Mouse (Mus musculus) CH12.LX (cell line): Measurements from ENCODE around the gene Aqp5. TPM values are rescaled to one million over a fixed set of nuclear protein-coding genes. Genes with fewer than 3 reads are reported as not detected.

Source experiments
- DNase-seq: peaks from one replicate; pipeline ENCODE4 v3.0.0-alpha.2; 2013; ENCODE audit errors: extremely low read depth
- H3K27ac ChIP-seq: 2 replicates; pipeline ENCODE4 v1.5.1; 2012; ENCODE audit warnings: low read depth, mild to moderate bottlenecking, control low read depth, moderate library complexity; ENCODE audit not compliant: insufficient read depth
- H3K27me3 ChIP-seq: replicated peaks from 2 replicates; pipeline ENCODE3; 2012; ENCODE audit warnings: inconsistent platforms
- H3K36me3 ChIP-seq, 2 experiments: replicated peaks in 1 of 2; 2 replicates each; pipeline versions ENCODE3 to v1.6.1; 2012; ENCODE audit warnings: inconsistent platforms in 1 of 2, low read length in 1 of 2, mild to moderate bottlenecking in 1 of 2, mixed read lengths in 1 of 2, moderate library complexity in 1 of 2; ENCODE audit not compliant: control insufficient read depth in 1 of 2, insufficient read depth in 1 of 2
- H3K4me1 ChIP-seq, 2 experiments: 2 replicates each; pipeline ENCODE4 v1.6.1; 2012; ENCODE audit warnings: inconsistent platforms in 1 of 2, moderate library complexity in 1 of 2; ENCODE audit not compliant: insufficient read depth in 2 of 2, control insufficient read depth in 1 of 2
- H3K4me2 ChIP-seq: 2 replicates; pipeline ENCODE4 v1.6.1; 2012; ENCODE audit warnings: low read depth, mild to moderate bottlenecking, control low read depth; ENCODE audit not compliant: poor library complexity, insufficient read depth, severe bottlenecking
- H3K4me3 ChIP-seq, 3 experiments: fragments of 150-350 bp in 1 of 3; sonication (generic) in 1 of 3; replicated peaks in 1 of 3; 2 replicates each; pipeline versions ENCODE3 to v1.5.1; 2011 to 2012; ENCODE audit warnings: low read depth in 2 of 3, low read length in 2 of 3, mild to moderate bottlenecking in 2 of 3, moderate library complexity in 2 of 3, control low read depth in 1 of 3, improper control_type of control experiment in 1 of 3, inconsistent platforms in 1 of 3, mixed read lengths in 1 of 3; ENCODE audit not compliant: poor library complexity in 1 of 3
- H3K79me2 ChIP-seq: replicated peaks from 2 replicates; pipeline ENCODE4 v1.6.1; 2012; ENCODE audit warnings: mild to moderate bottlenecking, moderate library complexity; ENCODE audit not compliant: control insufficient read depth, poor library complexity, insufficient read depth, severe bottlenecking; ENCODE audit errors: extremely low read depth
- H3K9ac ChIP-seq: 2 replicates; pipeline ENCODE4 v1.6.1; 2012; ENCODE audit warnings: low read depth, mild to moderate bottlenecking, control low read depth, moderate library complexity; ENCODE audit not compliant: insufficient read depth
- H3K9me3 ChIP-seq: replicated peaks from 2 replicates; pipeline ENCODE3; 2012; ENCODE audit warnings: low read length, inconsistent platforms, mixed read lengths
- CTCF ChIP-seq, 2 experiments: IDR thresholded peaks in 1 of 2; conservative IDR thresholded peaks in 1 of 2; 2 replicates each; pipeline ENCODE4 v1.5.1; 2011 to 2012; ENCODE audit warnings: low read depth in 2 of 2, low read length in 2 of 2, improper control_type of control experiment in 1 of 2, inconsistent platforms in 1 of 2, mild to moderate bottlenecking in 1 of 2, moderate library complexity in 1 of 2
- E2F4 ChIP-seq: IDR thresholded peaks from 2 replicates; pipeline ENCODE4 v1.6.1; 2011; ENCODE audit warnings: low read depth, low read length, improper control_type of control experiment; ENCODE audit not compliant: insufficient replicate concordance
- EP300 ChIP-seq: IDR thresholded peaks from 2 replicates; pipeline ENCODE4 v1.6.1; 2011; ENCODE audit warnings: low read length, improper control_type of control experiment
- JUND ChIP-seq: conservative IDR thresholded peaks from 2 replicates; pipeline ENCODE4 v1.6.1; 2011; ENCODE audit warnings: low read depth, low read length, improper control_type of control experiment
- KAT2A ChIP-seq: IDR thresholded peaks from 2 replicates; pipeline ENCODE4 v1.6.1; 2012; ENCODE audit warnings: low read length, improper control_type of control experiment, inconsistent platforms; ENCODE audit not compliant: insufficient replicate concordance
- MAFK ChIP-seq: IDR thresholded peaks from 2 replicates; pipeline ENCODE4 v1.6.1; 2011; ENCODE audit warnings: low read length, improper control_type of control experiment; ENCODE audit not compliant: insufficient replicate concordance
- MAX ChIP-seq: IDR thresholded peaks from 2 replicates; pipeline ENCODE4 v1.6.1; 2011; ENCODE audit warnings: low read length, improper control_type of control experiment
- MAZ ChIP-seq: IDR thresholded peaks from 2 replicates; pipeline ENCODE4 v1.6.1; 2012; ENCODE audit warnings: low read depth, mild to moderate bottlenecking, inconsistent platforms, low read length, improper control_type of control experiment, moderate library complexity
- MXI1 ChIP-seq: IDR thresholded peaks from 2 replicates; pipeline ENCODE4 v1.6.1; 2011; ENCODE audit warnings: mild to moderate bottlenecking, low read depth, low read length, improper control_type of control experiment
- NELFE ChIP-seq: IDR thresholded peaks from 2 replicates; pipeline ENCODE4 v1.6.1; 2011; ENCODE audit warnings: low read depth, low read length, improper control_type of control experiment
- NRF1 ChIP-seq: IDR thresholded peaks from 2 replicates; pipeline ENCODE4 v1.6.1; 2014; ENCODE audit warnings: low read depth, mild to moderate bottlenecking, inconsistent platforms, low read length, improper control_type of control experiment, moderate library complexity
- PAX5 ChIP-seq: IDR thresholded peaks from 2 replicates; pipeline ENCODE4 v1.6.1; 2012; ENCODE audit warnings: low read length, inconsistent platforms, mixed read lengths
- POLR2A ChIP-seq: IDR thresholded peaks from 2 replicates; pipeline ENCODE4 v1.6.1; 2011; ENCODE audit warnings: low read depth, mild to moderate bottlenecking, improper control_type of control experiment, low read length
- RAD21 ChIP-seq: IDR thresholded peaks from 2 replicates; pipeline ENCODE4 v1.6.1; 2011; ENCODE audit warnings: low read depth, mild to moderate bottlenecking, low read length, improper control_type of control experiment, moderate library complexity
- SIN3A ChIP-seq: IDR thresholded peaks from 2 replicates; pipeline ENCODE4 v1.6.1; 2012; ENCODE audit warnings: low read length, improper control_type of control experiment, inconsistent platforms
- SMC3 ChIP-seq: IDR thresholded peaks from 2 replicates; pipeline ENCODE4 v1.6.1; 2011; ENCODE audit warnings: low read depth, low read length, improper control_type of control experiment
- USF2 ChIP-seq: conservative IDR thresholded peaks from 2 replicates; pipeline ENCODE4 v1.6.1; 2011; ENCODE audit warnings: low read depth, low read length, improper control_type of control experiment
- ZMIZ1 ChIP-seq: IDR thresholded peaks from 2 replicates; pipeline ENCODE4 v1.6.1; 2012; ENCODE audit warnings: low read depth, mild to moderate bottlenecking, inconsistent platforms, low read length, improper control_type of control experiment
- dilution Hi-C: fragments of 300-500 bp; cut with MboI; formaldehyde crosslinking; loops from 2 replicates; pipeline ENCODE4 v1.14.3; 2020; ENCODE audit warnings: low sequenced_read_pairs; ENCODE audit not compliant: extremely low pct_unique_long_range_greater_than_20kb, extremely low pct_ligation_motif_present
- in situ Hi-C: fragments of 300-500 bp; cut with MboI; formaldehyde crosslinking; loops from 3 replicates; pipeline ENCODE4 v1.14.3; 2019; ENCODE audit warnings: low sequenced_read_pairs, low pct_ligation_motif_present, low pct_unique_long_range_greater_than_20kb, mixed read lengths
- polyA plus RNA-seq: library from polyadenylated mRNA; unstranded; fragments of >175 nt; gene quantifications from 2 replicates; pipeline ENCODE4 v1.2.1, GENCODE M21; 2012; ENCODE audit warnings: low read depth; ENCODE audit not compliant: insufficient read length
- total RNA-seq, 2 experiments: library from RNA; depleted of rRNA; stranded (reverse); fragments of 300-350 nt in 1 of 2; fragments of >200 nt in 1 of 2; gene quantifications; 2 replicates each; pipeline ENCODE4 v1.2.3; 2012 to 2014

Gene Aqp5
- total and polyA plus RNA-seq, 3 experiments = not detected

DNA sequence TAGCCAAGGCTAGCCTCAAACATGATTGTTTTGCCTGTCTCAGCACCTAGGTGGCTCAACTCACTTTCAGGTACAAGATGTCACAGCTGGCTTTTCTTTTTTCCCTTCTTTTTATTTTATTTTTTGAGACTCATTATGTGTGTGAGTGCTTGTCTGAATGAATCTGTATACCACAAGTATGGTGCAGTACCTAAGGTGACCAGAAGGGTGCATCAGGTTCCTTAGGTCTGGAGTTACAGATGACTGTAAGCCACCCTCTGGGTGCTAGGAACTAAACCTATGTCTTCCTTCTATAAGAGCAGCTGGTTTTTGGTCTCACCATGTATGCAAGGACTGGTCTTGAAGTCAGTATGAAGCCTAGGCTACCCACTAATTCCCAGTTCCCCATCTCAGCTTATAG lies 41.0 kb downstream of the Aqp5 start:
- H3K4me3 ChIP-seq = no peak overlapping the region
- no peak overlapping the region for H3K9ac ChIP-seq
- H3K4me1 ChIP-seq = no peaks in the 10 kb centered on the region; a peak in 1 of 4 replicates
- H3K9me3 ChIP-seq = peaks cover 8% of the 10 kb centered on the region
- dilution Hi-C loops (no loop called here), in situ Hi-C loops (no loop called here)
- TF ChIP-seq SMC3 (peak; percentile 37), RAD21 (peak; percentile 37), CTCF (conservative IDR thresholded peaks at IDR 0.05 in 1 of 2, IDR thresholded peaks at IDR 0.05 in 1 of 2; ENCODE audit: low read depth in 2 of 2, low read length in 2 of 2) (peak; percentile 54 to 79), E2F4 (no peak)
- H3K79me2 ChIP-seq = no peaks in the 10 kb centered on the region
- no peak overlapping the region for H3K4me2 ChIP-seq
- no peaks in the 10 kb centered on the region for H3K27me3 ChIP-seq
- peak; percentile 58 for DNase-seq
- H3K27ac ChIP-seq = no peak overlapping the region
- H3K36me3 ChIP-seq = peaks cover 70 to 90% of the 10 kb centered on the region in 2 experiments

DNA sequence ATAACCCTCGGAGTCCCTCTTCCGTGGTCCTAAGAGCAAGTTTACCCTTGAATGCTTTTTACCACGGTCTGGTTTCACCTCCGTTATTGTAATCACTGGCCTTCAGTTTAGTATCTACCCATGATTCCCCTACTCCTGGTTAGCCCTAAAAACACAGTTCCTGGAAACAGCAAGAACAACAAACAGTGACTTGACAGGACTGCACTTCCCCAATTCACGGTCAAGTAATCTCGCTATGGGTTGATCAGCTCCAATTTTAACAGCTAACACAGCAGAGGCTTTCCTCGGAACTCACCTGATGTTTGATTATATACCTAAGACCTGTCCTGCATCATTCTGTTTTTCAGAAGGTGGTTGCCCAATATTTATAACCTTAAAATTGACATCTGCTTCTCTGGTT lies 44.1 kb downstream of the Aqp5 start:
- H3K27ac ChIP-seq = no peak overlapping the region
- peaks cover 8% of the 10 kb centered on the region for H3K9me3 ChIP-seq
- DNase-seq = no peak
- no peaks in the 10 kb centered on the region; the same call in 1 of the 2 replicates for H3K79me2 ChIP-seq
- peaks cover 67 to 91% of the 10 kb centered on the region in 2 experiments for H3K36me3 ChIP-seq
- TF ChIP-seq MAFK (no peak), NRF1 (no peak), NELFE (no peak), JUND (no peak), USF2 (no peak), MAX (no peak), PAX5 (no peak), MAZ (no peak), ZMIZ1 (no peak), MXI1 (no peak), SIN3A (no peak), EP300 (no peak), POLR2A (no peak), KAT2A (no peak)
- in situ Hi-C loops (no loop called here), dilution Hi-C loops (no loop called here)
- no peak overlapping the region for H3K4me2 ChIP-seq
- H3K27me3 ChIP-seq = no peaks in the 10 kb centered on the region
- H3K9ac ChIP-seq = no peak overlapping the region
- H3K4me1 ChIP-seq = no peaks in the 10 kb centered on the region; a peak in 1 of 4 replicates
- H3K4me3 ChIP-seq = no peak overlapping the region
